8 mouse cellular contexts compared by ENCODE assay signal in genomic region chr7:34229153-34229552, GRCm38 (mm10). TPM values are rescaled to one million over a fixed set of nuclear protein-coding genes. Genes with fewer than 3 reads are reported as not detected.
A peak's percentile ranks its signal among the peaks of the same experiment; 100 is the strongest.
DNase-seq lines count a peak whose midpoint lies in the region; ATAC-seq and TF ChIP-seq lines count a peak whose summit lies in the region.

No protein-coding gene starts in this region.

- H3K27ac ChIP-seq in kidney, postnatal 0 days, result peak overlapping the region; percentile 88
- 0 out of 2 replicates have a peak overlapping the region, but pooled peaks have one; percentile 87 for H3K27ac ChIP-seq in embryonic facial prominence, embryonic 12.5 days
- peak overlapping the region; percentile 86; the same call in 1 of the 2 replicates for H3K27ac ChIP-seq in intestine, embryonic 14.5 days (ENCODE audit: low read depth)
- no peak overlapping the region; the same call in 1 of the 2 replicates for H3K27ac ChIP-seq in midbrain, postnatal 0 days (ENCODE audit: low read depth, low read length)

- no peaks in the 10 kb centered on the region for H3K27me3 ChIP-seq in kidney, postnatal 0 days (ENCODE audit: insufficient read depth, low read length)
- H3K27me3 ChIP-seq in embryonic facial prominence, embryonic 12.5 days, result no peaks in the 10 kb centered on the region
- H3K27me3 ChIP-seq in intestine, embryonic 14.5 days (replicated peaks; ENCODE audit: control insufficient read depth, insufficient read depth, low read length), result no peaks in the 10 kb centered on the region
- no peaks in the 10 kb centered on the region for H3K27me3 ChIP-seq in midbrain, postnatal 0 days (ENCODE audit: insufficient read depth, low read length)

- peak overlapping the region; percentile 86 for H3K4me3 ChIP-seq in kidney, postnatal 0 days (replicated peaks; ENCODE audit: low read depth, low read length)
- peak overlapping the region; percentile 68 for H3K4me3 ChIP-seq in embryonic facial prominence, embryonic 12.5 days
- peak overlapping the region; percentile 70 for H3K4me3 ChIP-seq in intestine, embryonic 14.5 days (ENCODE audit: low read depth, low read length)
- peak overlapping the region; percentile 72 for H3K4me3 ChIP-seq in midbrain, postnatal 0 days (ENCODE audit: low read depth, low read length)

- peaks cover 25% of the 10 kb centered on the region for H3K36me3 ChIP-seq in kidney, postnatal 0 days (ENCODE audit: insufficient read depth, low read length)
- peaks cover 36% of the 10 kb centered on the region for H3K36me3 ChIP-seq in embryonic facial prominence, embryonic 12.5 days
- peaks cover 38% of the 10 kb centered on the region for H3K36me3 ChIP-seq in intestine, embryonic 14.5 days (ENCODE audit: control insufficient read depth, insufficient read depth, low read length)
- peaks cover 22% of the 10 kb centered on the region for H3K36me3 ChIP-seq in midbrain, postnatal 0 days (ENCODE audit: insufficient read depth, low read length)

- 19% methylated on average over 5 of the region's 5 CpGs for WGBS in kidney, postnatal 0 days
- 17% methylated on average over 5 of the region's 5 CpGs for WGBS in embryonic facial prominence, embryonic 12.5 days
- 24% methylated on average over 5 of the region's 5 CpGs for WGBS in intestine, embryonic 14.5 days
- 9% methylated on average over 5 of the region's 5 CpGs for WGBS in midbrain, postnatal 0 days

- peak overlapping the region; percentile 84 for H3K9ac ChIP-seq in kidney, postnatal 0 days (ENCODE audit: low read depth, low read length)
- peak overlapping the region; percentile 73 for H3K9ac ChIP-seq in embryonic facial prominence, embryonic 12.5 days
- peak overlapping the region; percentile 80 for H3K9ac ChIP-seq in intestine, embryonic 14.5 days (ENCODE audit: low read length)
- peak overlapping the region; percentile 70 for H3K9ac ChIP-seq in midbrain, postnatal 0 days (replicated peaks; ENCODE audit: low read length, poor library complexity, severe bottlenecking)

- peaks cover 22% of the 10 kb centered on the region for H3K4me1 ChIP-seq in kidney, postnatal 0 days (replicated peaks; ENCODE audit: insufficient read depth, low read length)
- peaks cover 22% of the 10 kb centered on the region for H3K4me1 ChIP-seq in embryonic facial prominence, embryonic 12.5 days
- H3K4me1 ChIP-seq in intestine, embryonic 14.5 days (replicated peaks; ENCODE audit: control insufficient read depth, insufficient read depth, low read length), result peaks cover 33% of the 10 kb centered on the region; the same call in 1 of the 2 replicates
- H3K4me1 ChIP-seq in midbrain, postnatal 0 days (ENCODE audit: insufficient read depth, low read length), result peaks cover 9% of the 10 kb centered on the region; the same call in 1 of the 2 replicates

- TF ChIP-seq CTCF in kidney, postnatal 0 days (IDR thresholded peaks at IDR 0.05; ENCODE audit: low read depth), result no peak
- no peak for TF ChIP-seq CTCF in midbrain, postnatal 0 days (IDR thresholded peaks at IDR 0.05)

- H3K9me3 ChIP-seq in kidney, postnatal 0 days (replicated peaks; ENCODE audit: low read length), result no peaks in the 10 kb centered on the region
- H3K9me3 ChIP-seq in embryonic facial prominence, embryonic 12.5 days, result no peaks in the 10 kb centered on the region
- no peaks in the 10 kb centered on the region for H3K9me3 ChIP-seq in intestine, embryonic 14.5 days (ENCODE audit: control insufficient read depth, low read length)
- H3K9me3 ChIP-seq in midbrain, postnatal 0 days (ENCODE audit: low read length), result no peaks in the 10 kb centered on the region

- peak overlapping the region; percentile 81 for H3K4me2 ChIP-seq in kidney, postnatal 0 days (ENCODE audit: low read length)
- H3K4me2 ChIP-seq in embryonic facial prominence, embryonic 12.5 days (replicated peaks), result peak overlapping the region; percentile 68
- peak overlapping the region; percentile 83 for H3K4me2 ChIP-seq in intestine, embryonic 14.5 days (ENCODE audit: low read length)
- H3K4me2 ChIP-seq in midbrain, postnatal 0 days (ENCODE audit: low read depth, low read length, poor library complexity, severe bottlenecking), result peak overlapping the region; percentile 84

- ATAC-seq in kidney, postnatal 0 days (replicated peaks; ENCODE audit: low FRiP score, low read depth), result no peak
- no peak for ATAC-seq in embryonic facial prominence, embryonic 12.5 days (ENCODE audit: insufficient number of reproducible peaks, insufficient read depth, low FRiP score, low TSS enrichment)
- no peak for ATAC-seq in intestine, embryonic 14.5 days (replicated peaks; ENCODE audit: low FRiP score, low TSS enrichment, low read depth)
- ATAC-seq in midbrain, postnatal 0 days (ENCODE audit: low FRiP score), result no peak

- DNase-seq in kidney, postnatal 0 days (ENCODE audit: low spot score), result peak; percentile 19
- no peak for DNase-seq in kidney, postnatal 25 days
- DNase-seq in intestine, embryonic 14.5 days (ENCODE audit: low spot score), result no peak
- DNase-seq in midbrain, postnatal 0 days (ENCODE audit: low spot score), result no peak
- no peak for DNase-seq in gastrocnemius, postnatal 25 days
- DNase-seq in right cerebral cortex, postnatal 36 days (ENCODE audit: low spot score in 2 of 2), result no peak
- DNase-seq in layer of hippocampus, postnatal 14 days (ENCODE audit: low spot score in 2 of 2), result no peak

RNA-seq across cellular contexts. Expression of gene Gpi1, which starts 1.0 kb away (rescaled TPM):
- 323 and 356 TPM in 2 replicates for polyA plus RNA-seq in kidney, postnatal 0 days (2015; fragmentation: Nextera tagmentation; extraction: Ambion mirVana)
- 255 and 263 TPM in 2 replicates for polyA plus RNA-seq in embryonic facial prominence, embryonic 12.5 days (2016; fragmentation: Nextera tagmentation; extraction: Ambion mirVana)
- 429 and 451 TPM in 2 replicates for polyA plus RNA-seq in intestine, embryonic 14.5 days (2014; fragmentation: Nextera tagmentation; extraction: Ambion mirVana)
- total RNA-seq in midbrain, postnatal 0 days (2014; rRNA removed), result 300 and 325 TPM in 2 replicates
- 357 and 374 TPM in 2 replicates for polyA plus RNA-seq in midbrain, postnatal 0 days (2015; fragmentation: Nextera tagmentation; extraction: Ambion mirVana)
- 1,000 to 10,000 TPM in 1 of 2 experiments, 100 to 1,000 TPM in 1; 948 to 1,062 TPM for total RNA-seq in gastrocnemius, postnatal 25 days (2021)
- total RNA-seq in layer of hippocampus, postnatal 14 days (2021), result 100 to 1,000 TPM; 842 to 844 TPM

RNA-seq across cellular contexts. Expression of gene Gm6096, which starts 21.7 kb away (rescaled TPM):
- polyA plus RNA-seq in kidney, postnatal 0 days (2015; fragmentation: Nextera tagmentation; extraction: Ambion mirVana), result 0.32 TPM in 1 of 2 replicates, not detected in the other
- polyA plus RNA-seq in embryonic facial prominence, embryonic 12.5 days (2016; fragmentation: Nextera tagmentation; extraction: Ambion mirVana), result not detected in 2 replicates
- polyA plus RNA-seq in intestine, embryonic 14.5 days (2014; fragmentation: Nextera tagmentation; extraction: Ambion mirVana), result 0.69 TPM in 1 of 2 replicates, not detected in the other
- not detected in 2 replicates for total RNA-seq in midbrain, postnatal 0 days (2014; rRNA removed)
- polyA plus RNA-seq in midbrain, postnatal 0 days (2015; fragmentation: Nextera tagmentation; extraction: Ambion mirVana), result not detected in 2 replicates
- not detected for total RNA-seq in gastrocnemius, postnatal 25 days (2021)
- total RNA-seq in layer of hippocampus, postnatal 14 days (2021), result not detected

RNA-seq across cellular contexts. Expression of gene Pdcd2l, which starts 32.7 kb away (rescaled TPM):
- polyA plus RNA-seq in kidney, postnatal 0 days (2015; fragmentation: Nextera tagmentation; extraction: Ambion mirVana), result 51.4 and 54.5 TPM in 2 replicates
- 67.1 and 69.9 TPM in 2 replicates for polyA plus RNA-seq in embryonic facial prominence, embryonic 12.5 days (2016; fragmentation: Nextera tagmentation; extraction: Ambion mirVana)
- polyA plus RNA-seq in intestine, embryonic 14.5 days (2014; fragmentation: Nextera tagmentation; extraction: Ambion mirVana), result 57.2 and 58.7 TPM in 2 replicates
- 35.0 and 39.7 TPM in 2 replicates for total RNA-seq in midbrain, postnatal 0 days (2014; rRNA removed)
- 64.4 and 68.0 TPM in 2 replicates for polyA plus RNA-seq in midbrain, postnatal 0 days (2015; fragmentation: Nextera tagmentation; extraction: Ambion mirVana)
- 10 to 100 TPM; 14.3 to 15.9 TPM for total RNA-seq in gastrocnemius, postnatal 25 days (2021)
- 10 to 100 TPM; 20.6 to 24.7 TPM for total RNA-seq in layer of hippocampus, postnatal 14 days (2021)

RNA-seq across cellular contexts. Expression of gene Uba2, which starts 59.8 kb away (rescaled TPM):
- polyA plus RNA-seq in kidney, postnatal 0 days (2015; fragmentation: Nextera tagmentation; extraction: Ambion mirVana), result 133 and 146 TPM in 2 replicates
- polyA plus RNA-seq in embryonic facial prominence, embryonic 12.5 days (2016; fragmentation: Nextera tagmentation; extraction: Ambion mirVana), result 245 and 255 TPM in 2 replicates
- 187 and 201 TPM in 2 replicates for polyA plus RNA-seq in intestine, embryonic 14.5 days (2014; fragmentation: Nextera tagmentation; extraction: Ambion mirVana)
- 142 and 145 TPM in 2 replicates for total RNA-seq in midbrain, postnatal 0 days (2014; rRNA removed)
- 119 and 120 TPM in 2 replicates for polyA plus RNA-seq in midbrain, postnatal 0 days (2015; fragmentation: Nextera tagmentation; extraction: Ambion mirVana)
- 10 to 100 TPM; 32.4 to 36.7 TPM for total RNA-seq in gastrocnemius, postnatal 25 days (2021)
- 10 to 100 TPM; 82.5 to 82.9 TPM for total RNA-seq in layer of hippocampus, postnatal 14 days (2021)
